Mouse (Mus musculus) E14TG2a.4 (cell line): Measurements from ENCODE around the gene Il15.

ENCODE experiments used
- H3K27me3 ChIP-seq: 2 replicates; pipeline ENCODE4 v1.6.1; 2014; ENCODE audit warnings: low read length, control low read depth; ENCODE audit not compliant: insufficient read depth
- H3K36me3 ChIP-seq: 2 replicates; pipeline ENCODE4 v1.6.1; 2014; ENCODE audit warnings: low read length, control low read depth; ENCODE audit not compliant: insufficient read depth
- H3K4me1 ChIP-seq: replicated peaks from 2 replicates; pipeline ENCODE4 v1.6.1; 2014; ENCODE audit warnings: low read depth, low read length, control low read depth
- H3K4me3 ChIP-seq: replicated peaks from 2 replicates; pipeline ENCODE4 v1.5.1; 2014; ENCODE audit warnings: mild to moderate bottlenecking, low read length
- H3K9me3 ChIP-seq: 2 replicates; pipeline ENCODE4 v1.6.1; 2014; ENCODE audit warnings: low read length, control low read depth
- CTCF ChIP-seq: conservative IDR thresholded peaks from 2 replicates; pipeline ENCODE4 v1.5.1; 2014; ENCODE audit warnings: low read length
- NANOG ChIP-seq: IDR thresholded peaks from 2 replicates; pipeline ENCODE4 v1.6.1; 2014; ENCODE audit warnings: borderline replicate concordance, low read length, mixed read lengths
- POU5F1 ChIP-seq: IDR thresholded peaks from 2 replicates; pipeline ENCODE4 v1.6.1; 2014; ENCODE audit warnings: low read length, borderline replicate concordance

Gene Il15

DNA sequence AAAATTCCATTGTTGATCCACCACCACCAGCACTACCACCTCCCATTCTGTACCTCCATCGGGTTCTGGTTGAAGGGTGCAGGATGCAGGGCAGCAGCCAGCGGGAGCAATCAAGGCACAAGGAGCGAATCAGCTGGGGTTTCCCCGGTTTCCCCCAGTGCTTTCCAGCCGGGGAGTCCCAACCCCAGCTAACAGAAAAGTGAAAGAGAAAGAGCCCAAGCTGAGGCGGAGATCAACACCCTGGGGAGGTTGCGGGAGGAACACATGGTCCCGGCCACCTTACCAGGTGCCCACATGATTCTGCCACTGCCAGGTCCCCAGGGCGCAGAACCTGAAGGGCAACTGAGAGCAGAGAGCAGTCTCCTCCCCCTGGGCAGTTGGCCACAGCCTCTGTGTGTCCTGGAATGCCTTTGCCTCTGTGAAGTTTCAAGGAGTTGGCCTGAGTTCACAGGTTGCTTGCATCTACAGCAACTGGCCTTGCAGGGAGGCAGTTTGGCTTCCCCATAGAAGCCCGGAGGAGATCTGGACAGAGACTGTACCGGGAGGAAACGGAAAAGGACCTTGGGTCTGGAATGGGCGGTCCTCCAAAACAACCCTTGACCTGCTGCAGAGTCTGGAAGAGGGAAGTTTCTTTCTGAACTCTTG lies at the start of gene Il15:
TSS of gene Il15 (minus strand) at position 537 of the 645 bp plus-strand sequence.
- TF ChIP-seq POU5F1 (no peak), CTCF (no peak), NANOG (no peak)

GRCm38 (mm10) chr8:82444897-82445296 lies 41.9 kb upstream of the Il15 start:
- Histone ChIP-seq H3K4me1 (no peaks in the 10 kb centered on the region), H3K36me3 (no peaks in the 10 kb centered on the region), H3K4me3 (no peak overlapping the region), H3K27me3 (no peaks in the 10 kb centered on the region), H3K9me3 (no peaks in the 10 kb centered on the region)
- no peak for TF ChIP-seq CTCF
- no peak for TF ChIP-seq POU5F1
- no peak for TF ChIP-seq NANOG

More for the DNA sequence above, at the start of gene Il15:
- Histone ChIP-seq H3K27me3 (no peaks in the 10 kb centered on the region), H3K36me3 (no peaks in the 10 kb centered on the region), H3K4me1 (peaks cover 18% of the 10 kb centered on the region), H3K4me3 (peak within 1 kb of the TSS; percentile 68), H3K9me3 (no peaks in the 10 kb centered on the region)

DNA sequence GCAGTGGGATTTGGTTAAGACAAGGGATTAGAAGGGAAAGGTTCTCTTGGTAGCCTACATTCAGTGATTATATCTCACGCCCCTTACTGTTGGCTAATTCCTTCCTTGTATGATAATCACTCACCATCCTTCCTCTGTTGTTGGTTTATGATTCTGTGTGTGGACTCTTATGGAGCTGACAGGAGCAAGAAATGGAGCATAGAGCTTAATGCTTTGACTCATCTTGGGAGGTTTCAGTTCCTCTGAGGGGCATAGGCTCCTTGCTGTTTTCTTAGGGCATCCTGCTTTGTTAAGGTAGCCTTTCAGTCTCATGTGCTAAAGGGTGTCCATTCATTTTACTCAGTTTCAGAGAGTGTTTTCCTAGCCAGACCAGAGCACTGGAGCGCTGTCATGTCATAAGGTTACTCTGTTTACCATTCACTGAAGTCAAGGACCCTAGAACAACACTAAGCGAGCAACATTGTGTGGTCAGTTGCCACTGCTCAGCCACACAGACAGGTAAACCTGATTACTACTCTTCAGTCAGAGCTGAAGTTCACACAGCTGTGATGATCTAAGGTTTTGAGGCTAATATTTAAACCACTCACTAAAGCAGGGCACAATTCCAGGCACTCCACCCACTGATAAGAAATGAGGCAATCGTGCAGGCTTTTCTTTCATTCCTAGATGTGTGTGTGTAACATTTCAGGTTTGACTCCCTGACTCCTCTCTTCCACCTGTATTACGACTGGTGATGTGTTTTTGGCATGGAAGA lies 13.7 kb upstream of the Il15 start:
- H3K4me1 ChIP-seq: no peaks in the 10 kb centered on the region
- H3K27me3 ChIP-seq: no peaks in the 10 kb centered on the region
- TF ChIP-seq NANOG: no peak
- no peak for TF ChIP-seq CTCF
- TF ChIP-seq POU5F1: no peak
- no peaks in the 10 kb centered on the region for H3K9me3 ChIP-seq
- H3K4me3 ChIP-seq: no peak overlapping the region
- H3K36me3 ChIP-seq: no peaks in the 10 kb centered on the region

DNA sequence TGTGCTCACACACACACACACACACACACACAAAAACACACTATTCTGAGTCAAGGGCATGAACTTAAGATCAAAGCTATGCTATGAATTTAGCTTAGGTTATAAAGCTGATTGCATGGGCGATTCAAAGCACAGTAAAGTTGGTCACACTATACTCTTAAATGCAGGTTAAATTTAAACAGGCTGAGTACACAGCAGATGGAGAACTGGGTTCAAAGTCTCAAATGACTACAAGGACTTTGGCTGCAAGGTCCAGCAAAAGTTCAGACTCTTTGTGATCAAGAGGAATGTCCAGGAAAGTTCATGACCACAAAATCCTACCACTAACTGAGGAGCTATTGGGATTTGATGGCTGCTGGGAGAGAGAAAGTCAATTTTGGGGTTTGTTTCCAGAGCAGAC lies 12.5 kb upstream of the Il15 start:
- Histone ChIP-seq H3K27me3 (no peaks in the 10 kb centered on the region), H3K9me3 (no peaks in the 10 kb centered on the region), H3K4me3 (no peak overlapping the region), H3K36me3 (no peaks in the 10 kb centered on the region), H3K4me1 (no peaks in the 10 kb centered on the region)
- TF ChIP-seq NANOG: no peak
- TF ChIP-seq CTCF: no peak
- TF ChIP-seq POU5F1: no peak

GRCm38 (mm10) chr8:82410135-82410534 lies 7.1 kb upstream of the Il15 start:
- H3K27me3 ChIP-seq: no peaks in the 10 kb centered on the region
- no peaks in the 10 kb centered on the region for H3K36me3 ChIP-seq
- TF ChIP-seq NANOG (no peak), POU5F1 (no peak), CTCF (no peak)
- H3K9me3 ChIP-seq: no peaks in the 10 kb centered on the region
- H3K4me1 ChIP-seq: no peaks in the 10 kb centered on the region
- no peak overlapping the region for H3K4me3 ChIP-seq

- Histone ChIP-seq H3K36me3 (no peaks in the 10 kb centered on the region), H3K4me1 (peaks cover 13% of the 10 kb centered on the region), H3K4me3 (no peak overlapping the region), H3K27me3 (no peaks in the 10 kb centered on the region), H3K9me3 (no peaks in the 10 kb centered on the region)
- TF ChIP-seq NANOG (no peak), POU5F1 (no peak), CTCF (no peak)
Observed at GRCm38 (mm10) chr8:82407060-82407459, 4.0 kb upstream of the Il15 start.

DNA sequence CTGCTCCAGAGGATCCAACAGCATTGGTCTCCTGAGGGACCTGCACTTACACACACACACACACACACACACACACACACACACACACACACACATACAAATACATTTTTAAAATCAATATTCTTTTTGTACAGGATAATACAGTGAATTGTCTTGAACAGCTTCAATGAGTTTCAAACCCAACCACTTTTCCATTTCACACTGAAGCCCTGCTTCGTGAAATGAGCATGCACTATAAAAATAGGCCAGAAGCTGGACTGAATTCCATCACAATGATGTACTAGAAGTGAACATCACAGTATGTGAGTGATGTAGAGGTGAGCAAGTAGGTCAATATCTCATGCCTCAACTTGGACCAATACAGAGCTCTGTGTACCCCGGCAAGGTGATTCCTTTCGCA lies 1.0 kb upstream of the Il15 start:
- H3K9me3 ChIP-seq: no peaks in the 10 kb centered on the region
- no peak overlapping the region for H3K4me3 ChIP-seq
- peaks cover 18% of the 10 kb centered on the region for H3K4me1 ChIP-seq
- TF ChIP-seq NANOG (no peak), CTCF (no peak), POU5F1 (no peak)
- H3K36me3 ChIP-seq: no peaks in the 10 kb centered on the region
- H3K27me3 ChIP-seq: no peaks in the 10 kb centered on the region

GRCm38 (mm10) chr8:82402261-82402685 lies 749 bp downstream of the Il15 start:
- Histone ChIP-seq H3K27me3 (no peaks in the 10 kb centered on the region), H3K4me3 (peak overlapping the region; percentile 68), H3K4me1 (peaks cover 18% of the 10 kb centered on the region), H3K9me3 (no peaks in the 10 kb centered on the region), H3K36me3 (no peaks in the 10 kb centered on the region)
- no peak for TF ChIP-seq CTCF
- no peak for TF ChIP-seq NANOG
- TF ChIP-seq POU5F1: no peak
